Mouse (Mus musculus) thymus, adult 18-20 months (tissue): ENCODE data around the gene Lca5.

Source experiments
- DNase-seq, 2 experiments: peaks; one replicate each; pipeline ENCODE4 v3.0.0; 2022; ENCODE audit warnings: mixed read lengths in 2 of 2

The Lca5 gene

DNA sequence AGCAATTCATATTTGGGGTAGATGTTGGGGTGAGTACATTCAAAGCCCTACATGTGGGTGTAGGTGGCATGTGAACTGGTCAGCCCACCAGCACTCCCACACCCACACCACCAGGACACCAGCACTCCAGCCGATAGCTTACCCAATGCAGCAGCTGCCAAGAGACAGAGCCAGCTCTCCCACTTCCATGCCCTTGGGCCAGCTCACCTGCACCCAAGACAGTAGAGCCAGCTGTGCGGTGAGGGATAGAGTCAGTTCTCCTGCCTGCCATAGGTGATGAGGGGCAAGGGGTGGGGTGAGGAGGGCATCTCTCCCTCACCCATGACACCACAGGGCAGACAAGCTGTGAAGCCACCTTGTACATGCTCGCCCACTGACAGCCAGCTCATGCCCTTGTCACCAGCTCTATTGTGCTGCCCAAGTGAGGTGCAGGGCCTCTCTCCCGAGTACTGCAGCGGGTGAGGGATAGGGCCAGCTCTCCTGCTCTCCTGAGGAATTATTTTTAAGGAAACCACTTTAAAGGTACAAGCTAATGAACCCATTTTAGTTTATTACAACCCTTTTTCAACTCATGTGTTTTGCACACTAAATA, 54.6 kb downstream of the Lca5 start:
- DNase-seq = no peak

DNA sequence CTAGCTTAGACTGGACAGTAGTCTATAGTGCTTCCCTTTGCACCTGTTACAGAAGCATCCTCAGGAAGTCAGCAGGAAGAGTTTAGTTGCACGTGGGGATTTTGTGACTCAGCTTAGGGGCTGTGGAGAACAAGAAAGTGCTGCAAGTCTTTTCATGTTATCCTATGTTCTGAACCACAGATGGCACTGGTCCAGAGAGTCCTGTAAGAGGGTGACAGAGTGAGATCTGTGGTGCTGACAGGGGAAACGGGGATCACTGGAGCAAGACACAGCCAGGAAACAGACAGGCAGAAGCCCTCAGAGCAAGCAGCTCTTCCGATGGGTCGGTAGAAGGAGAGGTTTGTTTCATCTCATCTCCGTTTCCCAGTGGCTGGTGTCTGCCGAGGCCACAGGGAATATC, 55.6 kb downstream of the Lca5 start:
- no peak for DNase-seq

GRCm38 (mm10) chr9:83383235-83383634, 57.7 kb downstream of the Lca5 start:
- DNase-seq = no peak

DNA sequence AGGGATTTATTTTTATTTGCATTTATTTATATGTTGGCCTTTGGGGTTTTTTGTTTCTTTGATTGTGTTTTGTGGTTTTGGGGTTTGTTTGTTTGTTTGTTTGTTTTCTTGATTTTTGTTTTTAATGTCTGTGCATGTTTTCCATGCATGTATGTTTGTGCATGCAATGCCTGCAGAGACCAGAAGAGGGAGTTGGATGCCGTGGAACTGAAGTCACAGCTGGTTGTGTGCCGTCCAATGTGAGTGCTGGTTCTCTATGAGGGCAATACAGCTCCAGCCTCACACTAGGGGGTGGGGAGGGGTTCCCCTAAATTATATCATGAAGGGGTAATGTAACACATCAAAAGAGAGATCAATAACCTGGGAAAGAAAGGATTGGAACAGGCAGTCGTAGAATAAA, 58.2 kb downstream of the Lca5 start:
- no peak for DNase-seq

GRCm38 (mm10) chr9:83381317-83381716, 59.6 kb downstream of the Lca5 start:
- DNase-seq = no peak

- DNase-seq = no peak
These were observed 61.3 kb downstream of the Lca5 start for GRCm38 (mm10) chr9:83379661-83380060.

DNA sequence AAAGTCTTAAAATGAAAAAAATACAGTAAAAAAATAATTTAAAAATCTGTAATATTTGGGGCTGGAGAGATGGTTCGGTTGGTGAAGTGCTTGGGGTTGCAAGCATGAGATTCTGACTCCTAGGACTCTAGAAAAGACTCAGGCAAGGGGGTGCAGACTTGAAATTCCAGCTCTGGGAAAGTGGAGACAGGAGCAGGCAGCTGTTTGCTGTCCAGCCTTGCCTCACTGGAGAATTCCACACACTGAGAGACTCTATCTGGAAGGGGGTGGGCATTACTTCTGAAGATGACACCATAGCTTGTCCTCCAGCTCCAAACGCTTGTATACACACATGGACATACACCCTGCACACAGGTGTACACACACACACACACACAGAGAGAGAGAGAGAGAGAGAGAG, 63.8 kb downstream of the Lca5 start:
- no peak for DNase-seq

DNA sequence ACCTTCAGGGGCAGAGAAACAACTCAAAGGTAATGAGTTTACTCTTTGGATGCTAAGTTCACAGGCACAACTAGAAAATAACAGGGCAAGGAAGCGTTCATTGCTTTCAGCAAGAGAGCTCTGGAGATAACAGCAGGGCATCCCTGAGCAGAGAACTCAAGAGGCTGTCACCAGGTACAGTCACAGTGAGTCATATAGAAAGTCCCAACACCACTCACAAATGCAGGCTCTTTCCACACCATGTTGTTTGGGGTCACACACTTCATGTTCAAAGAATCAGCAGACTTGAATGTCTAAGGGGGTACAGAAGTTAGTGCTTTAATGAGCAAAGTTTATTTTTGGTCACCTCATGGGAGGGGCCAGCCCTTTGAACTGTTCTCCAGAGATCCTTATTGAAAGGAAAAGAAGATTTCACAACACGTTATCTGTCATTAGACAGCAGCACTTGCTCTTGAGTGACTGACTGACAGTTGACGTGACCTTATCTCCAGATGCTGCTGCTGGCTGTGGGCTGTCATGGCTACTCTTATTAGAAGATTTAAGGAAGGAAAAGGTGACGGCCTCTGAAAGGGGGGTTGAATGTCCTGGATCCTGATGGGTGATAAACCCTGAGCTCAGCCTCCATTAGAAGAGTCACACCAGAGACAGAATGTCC, 65.3 kb downstream of the Lca5 start:
- DNase-seq = no peak

DNA sequence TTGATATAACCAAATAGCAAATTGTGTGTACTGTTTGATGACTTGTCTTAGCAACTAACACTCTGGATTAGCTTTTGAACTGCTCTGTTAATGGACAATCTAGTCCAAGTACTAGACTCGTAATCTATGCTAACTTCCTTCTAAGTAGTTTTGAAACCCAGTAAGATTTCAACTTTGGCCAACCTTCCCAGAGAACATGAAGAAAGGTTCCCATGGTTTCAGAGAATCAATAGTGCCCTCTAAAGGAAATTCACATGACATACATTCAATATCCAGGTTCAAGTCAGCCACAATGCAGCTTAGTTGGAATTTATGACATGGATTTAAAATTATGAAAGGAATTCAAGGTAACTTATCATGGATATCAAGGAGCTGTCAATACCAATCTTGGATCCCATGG, 70.0 kb downstream of the Lca5 start:
- no peak for DNase-seq

- DNase-seq = no peak
These were observed 72.7 kb downstream of the Lca5 start for GRCm38 (mm10) chr9:83368234-83368633.

DNA sequence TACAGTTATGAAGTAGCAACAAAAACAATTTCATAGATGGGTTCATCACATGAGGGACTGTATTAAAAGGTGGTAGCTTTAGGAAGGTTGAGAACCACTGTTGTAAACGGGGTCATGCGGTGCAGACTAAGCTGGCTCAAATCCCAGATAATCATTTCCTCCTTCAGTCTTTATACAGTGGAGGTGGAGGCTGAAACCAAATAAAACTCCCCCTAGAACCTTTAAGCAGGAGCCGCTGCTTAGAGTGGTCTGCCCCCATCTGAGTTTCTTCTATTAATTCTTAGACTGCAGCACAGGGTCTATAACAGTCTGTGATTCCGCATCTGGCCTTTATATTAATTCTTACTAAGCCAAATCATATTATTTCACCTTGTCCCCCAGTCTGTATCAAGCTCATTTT, 85.1 kb downstream of the Lca5 start:
- DNase-seq = no peak

- no peak for DNase-seq
These were observed 87.6 kb downstream of the Lca5 start for GRCm38 (mm10) chr9:83353316-83353715.

DNA sequence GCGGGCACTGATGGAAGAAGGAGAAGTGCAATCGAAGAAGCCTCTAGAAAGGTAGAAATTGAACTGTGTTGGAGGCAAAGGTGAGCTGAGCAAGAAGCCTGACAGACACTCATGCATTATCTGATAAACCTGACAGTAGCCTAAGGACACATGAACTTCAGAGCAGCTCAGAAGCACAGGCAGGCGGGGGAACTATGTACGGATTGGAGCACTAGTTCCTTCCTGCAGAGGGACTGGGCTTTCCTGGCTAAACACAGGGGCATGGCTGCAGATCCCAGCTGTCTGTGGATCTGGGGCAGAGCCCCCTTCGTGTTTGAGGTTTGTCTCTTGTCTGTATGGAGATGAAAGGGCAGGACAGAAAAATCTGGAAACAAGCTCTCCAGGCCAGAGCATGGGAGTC, 89.8 kb downstream of the Lca5 start:
- DNase-seq = no peak

DNA sequence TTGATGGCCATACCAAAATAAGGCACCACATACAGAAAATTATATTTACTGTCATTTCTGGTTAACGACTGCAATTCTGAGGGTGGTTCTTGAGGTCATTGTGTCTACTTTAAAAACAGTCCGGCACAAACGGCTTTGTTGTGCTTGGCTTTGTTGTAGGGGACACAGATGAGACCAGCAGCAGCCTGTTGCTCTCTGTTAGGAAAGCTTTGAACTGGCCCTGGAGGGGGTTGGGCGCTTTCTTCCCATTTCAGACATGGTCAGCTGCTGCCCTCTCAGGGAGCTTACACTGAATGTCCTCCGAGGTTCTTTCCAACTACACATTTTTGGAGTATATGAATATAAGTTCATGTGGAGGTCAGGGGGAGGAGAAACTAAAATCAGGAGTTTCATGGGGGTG, 90.3 kb downstream of the Lca5 start:
- no peak for DNase-seq

DNA sequence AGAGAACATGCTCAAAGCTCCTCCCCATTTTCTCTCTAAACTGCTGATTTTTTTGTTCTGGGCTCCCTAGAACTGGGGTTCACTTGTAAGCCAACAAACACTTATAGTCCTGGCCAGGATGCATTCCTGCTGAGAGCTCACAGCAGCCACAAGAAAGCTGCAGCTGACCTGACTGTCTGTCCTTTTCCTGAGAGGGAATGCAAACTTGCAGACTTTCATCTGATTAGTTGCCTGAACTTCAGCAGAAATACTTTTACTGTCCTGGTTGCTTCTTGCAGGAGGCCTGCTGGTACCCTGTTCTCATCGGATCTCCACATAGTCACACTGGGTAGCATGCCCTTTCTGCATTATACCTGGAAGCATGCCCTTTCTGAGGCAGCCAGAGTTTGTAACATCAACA, 91.0 kb downstream of the Lca5 start:
- DNase-seq = no peak

- DNase-seq = no peak
These were observed 91.4 kb downstream of the Lca5 start for GRCm38 (mm10) chr9:83349504-83349903.

- no peak for DNase-seq
These were observed 93.4 kb downstream of the Lca5 start for GRCm38 (mm10) chr9:83347521-83347920.

DNA sequence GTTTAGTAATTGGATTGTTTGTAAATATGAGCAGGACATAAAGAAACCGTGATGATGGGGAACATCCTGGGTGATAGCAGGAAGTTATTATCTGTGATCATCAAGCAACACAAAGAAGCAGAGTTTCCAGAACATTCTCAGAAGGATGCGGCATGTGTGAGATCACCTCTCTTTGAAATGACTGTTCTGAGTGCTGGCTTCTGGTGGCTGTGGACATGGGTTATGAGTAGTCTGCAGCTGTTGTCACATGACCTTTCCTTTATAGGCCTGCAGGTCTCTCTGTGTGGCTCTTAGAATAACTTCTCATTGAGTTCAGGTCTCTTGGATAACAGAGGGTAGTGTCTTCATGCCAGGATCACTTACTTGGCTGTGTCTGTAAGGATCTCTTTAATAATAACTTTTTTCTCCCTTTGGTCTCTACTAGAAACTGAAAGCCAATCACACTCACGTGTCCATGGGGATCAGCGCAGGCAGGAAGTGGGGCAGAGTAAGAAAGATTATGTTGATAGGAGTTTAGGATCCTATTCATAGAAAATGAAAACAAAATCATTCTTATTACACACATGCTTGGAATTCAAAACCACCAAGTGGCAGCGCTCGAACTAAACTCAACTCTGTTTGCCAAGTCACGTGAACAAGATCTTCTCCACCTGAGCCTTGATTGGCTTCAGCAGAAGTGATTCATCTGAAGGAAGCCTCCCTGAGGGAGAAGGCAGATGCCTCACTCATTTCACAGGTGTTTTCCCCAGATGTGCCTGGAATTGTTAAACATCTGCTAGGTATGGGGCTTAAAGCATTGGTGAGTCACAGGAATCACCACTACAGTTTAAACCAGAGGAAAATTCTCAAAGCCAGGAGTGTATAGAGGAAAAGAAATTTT, 98.2 kb downstream of the Lca5 start:
- DNase-seq = no peak
